Mouse (Mus musculus) kidney, embryonic 16.5 days (tissue): ENCODE results near the gene Gm45716. TPM values are rescaled to one million over a fixed set of nuclear protein-coding genes. Genes with fewer than 3 reads are reported as not detected.

Source experiments
- ATAC-seq: fragments of 200-750 bp; cut with Nextera tagmentation; 2 replicates; pipeline ENCODE4 v1.8.0; 2017; ENCODE audit warnings: moderate TSS enrichment; ENCODE audit not compliant: low FRiP score, low TSS enrichment
- H3K27ac ChIP-seq: fragments of 300-500 bp; sonication (generic); 2 replicates; pipeline ENCODE4 v1.5.1; 2014; ENCODE audit warnings: low read length
- H3K27me3 ChIP-seq: fragments of 300-500 bp; sonication (generic); 2 replicates; pipeline ENCODE4 v1.6.1; 2014; ENCODE audit warnings: low read length, control low read depth, mixed read lengths; ENCODE audit not compliant: insufficient read depth
- H3K36me3 ChIP-seq: fragments of 300-500 bp; sonication (generic); 2 replicates; pipeline ENCODE4 v1.6.1; 2014; ENCODE audit warnings: low read length, control low read depth, mixed read lengths; ENCODE audit not compliant: insufficient read depth
- H3K4me1 ChIP-seq: fragments of 300-500 bp; sonication (generic); 2 replicates; pipeline ENCODE4 v1.6.1; 2014; ENCODE audit warnings: low read length, control low read depth, mixed read lengths; ENCODE audit not compliant: insufficient read depth
- H3K4me2 ChIP-seq: fragments of 300-500 bp; sonication (generic); replicated peaks from 2 replicates; pipeline ENCODE4 v1.6.1; 2014; ENCODE audit warnings: low read depth, low read length
- H3K4me3 ChIP-seq: fragments of 300-500 bp; sonication (generic); 2 replicates; pipeline ENCODE4 v1.5.1; 2014; ENCODE audit warnings: mild to moderate bottlenecking, low read length
- H3K9ac ChIP-seq: fragments of 300-500 bp; sonication (generic); replicated peaks from 2 replicates; pipeline ENCODE4 v1.6.1; 2014; ENCODE audit warnings: low read length
- H3K9me3 ChIP-seq: fragments of 300-500 bp; sonication (generic); 2 replicates; pipeline ENCODE4 v1.6.1; 2016; ENCODE audit warnings: low read length, control low read depth
- WGBS: fragments of 180-500 bp; shearing (Covaris S2); extraction: QIAGEN DNeasy Blood & Tissue Kit; methylation state at CpG from one replicate; pipeline ENCODE4 v1.1.7; 2014; 5-methylcytosine and 5-hydroxymethylcytosine counted together
- polyA plus RNA-seq: library from polyadenylated mRNA; unstranded; fragments of >200 nt; fragmentation: Nextera tagmentation; extraction: Ambion mirVana; gene quantifications from 2 replicates; pipeline ENCODE4 v1.2.1, GENCODE M21; 2015

Gene Gm45716
- polyA plus RNA-seq, 1 experiment from 2014 or later = 6.7 TPM

- H3K27ac ChIP-seq = no peak overlapping the region
- WGBS = 57% methylated on average over 5 of the region's 5 CpGs
- no peaks in the 10 kb centered on the region for H3K9me3 ChIP-seq
- H3K9ac ChIP-seq = no peak overlapping the region
- no peaks in the 10 kb centered on the region for H3K4me1 ChIP-seq
- H3K4me3 ChIP-seq = no peak overlapping the region
- ATAC-seq = no peak
- H3K36me3 ChIP-seq = no peaks in the 10 kb centered on the region
- H3K4me2 ChIP-seq = no peak overlapping the region
- H3K27me3 ChIP-seq = no peaks in the 10 kb centered on the region
Measured at GRCm38 (mm10) chr11:90198048-90198447, 10.6 kb downstream of the Gm45716 start.

- no peak overlapping the region for H3K27ac ChIP-seq
- H3K4me1 ChIP-seq = no peaks in the 10 kb centered on the region
- H3K4me3 ChIP-seq = no peak overlapping the region
- H3K9me3 ChIP-seq = no peaks in the 10 kb centered on the region
- no peak overlapping the region for H3K4me2 ChIP-seq
- H3K9ac ChIP-seq = no peak overlapping the region
- no peaks in the 10 kb centered on the region for H3K27me3 ChIP-seq
- no peak for ATAC-seq
- H3K36me3 ChIP-seq = no peaks in the 10 kb centered on the region
- WGBS = 84% methylated on average over 2 of the region's 2 CpGs
Measured at GRCm38 (mm10) chr11:90200826-90201225, 13.3 kb downstream of the Gm45716 start.

GRCm38 (mm10) chr11:90214246-90214645, 26.8 kb downstream of the Gm45716 start:
- no peak overlapping the region for H3K4me3 ChIP-seq
- H3K4me1 ChIP-seq = no peaks in the 10 kb centered on the region
- WGBS = 85% methylated on average over 7 of the region's 7 CpGs
- H3K9ac ChIP-seq = no peak overlapping the region
- ATAC-seq = no peak
- H3K27me3 ChIP-seq = no peaks in the 10 kb centered on the region
- no peak overlapping the region for H3K4me2 ChIP-seq
- no peaks in the 10 kb centered on the region for H3K36me3 ChIP-seq
- H3K27ac ChIP-seq = no peak overlapping the region
- no peaks in the 10 kb centered on the region for H3K9me3 ChIP-seq

GRCm38 (mm10) chr11:90220022-90220645, 32.7 kb downstream of the Gm45716 start:
- H3K9ac ChIP-seq = no peak overlapping the region
- no peaks in the 10 kb centered on the region for H3K9me3 ChIP-seq
- no peak overlapping the region for H3K27ac ChIP-seq
- no peak overlapping the region for H3K4me3 ChIP-seq
- H3K4me2 ChIP-seq = no peak overlapping the region
- peaks cover 8% of the 10 kb centered on the region; the same call in 1 of the 2 replicates for H3K4me1 ChIP-seq
- ATAC-seq = no peak
- WGBS = 71% methylated on average over 6 of the region's 6 CpGs
- no peaks in the 10 kb centered on the region for H3K27me3 ChIP-seq
- no peaks in the 10 kb centered on the region for H3K36me3 ChIP-seq

GRCm38 (mm10) chr11:90220750-90221149, 33.3 kb downstream of the Gm45716 start:
- Histone ChIP-seq H3K36me3 (no peaks in the 10 kb centered on the region), H3K4me3 (no peak overlapping the region), H3K27me3 (no peaks in the 10 kb centered on the region), H3K4me1 (peaks cover 9% of the 10 kb centered on the region; the same call in 1 of the 2 replicates), H3K4me2 (no peak overlapping the region), H3K9me3 (no peaks in the 10 kb centered on the region), H3K27ac (0 out of 2 replicates have a peak overlapping the region, but pooled peaks have one; percentile 5), H3K9ac (no peak overlapping the region)
- 24% methylated on average over 2 of the region's 2 CpGs for WGBS
- no peak; the same call in 1 of the 2 replicates for ATAC-seq

GRCm38 (mm10) chr11:90224914-90225470, 37.5 kb downstream of the Gm45716 start:
- ATAC-seq = no peak
- Histone ChIP-seq H3K27ac (peak overlapping the region; percentile 25; the same call in 1 of the 2 replicates), H3K9me3 (no peaks in the 10 kb centered on the region), H3K9ac (no peak overlapping the region), H3K27me3 (no peaks in the 10 kb centered on the region), H3K4me3 (no peak overlapping the region), H3K4me1 (peaks cover 12% of the 10 kb centered on the region), H3K36me3 (no peaks in the 10 kb centered on the region), H3K4me2 (no peak overlapping the region)
- WGBS = 28% methylated on average over 11 of the region's 11 CpGs

- Histone ChIP-seq H3K27me3 (no peaks in the 10 kb centered on the region), H3K27ac (no peak overlapping the region), H3K4me2 (no peak overlapping the region), H3K4me1 (peaks cover 14% of the 10 kb centered on the region), H3K4me3 (no peak overlapping the region), H3K9me3 (no peaks in the 10 kb centered on the region), H3K9ac (no peak overlapping the region), H3K36me3 (no peaks in the 10 kb centered on the region)
- ATAC-seq = no peak
- 69% methylated on average over 12 of the region's 12 CpGs for WGBS
Measured at GRCm38 (mm10) chr11:90227000-90227922, 39.8 kb downstream of the Gm45716 start.

- ATAC-seq = no peak
- no peaks in the 10 kb centered on the region for H3K36me3 ChIP-seq
- H3K27ac ChIP-seq = no peak overlapping the region
- peaks cover 17% of the 10 kb centered on the region for H3K4me1 ChIP-seq
- no peak overlapping the region for H3K9ac ChIP-seq
- H3K4me2 ChIP-seq = no peak overlapping the region
- no peaks in the 10 kb centered on the region for H3K9me3 ChIP-seq
- WGBS = 88% methylated on average over 9 of the region's 9 CpGs
- H3K27me3 ChIP-seq = no peaks in the 10 kb centered on the region
- no peak overlapping the region for H3K4me3 ChIP-seq
Measured at GRCm38 (mm10) chr11:90228251-90228949, 40.9 kb downstream of the Gm45716 start.

GRCm38 (mm10) chr11:90229800-90230199, 42.3 kb downstream of the Gm45716 start:
- no peak overlapping the region for H3K9ac ChIP-seq
- H3K27ac ChIP-seq = peak overlapping the region; percentile 5; the same call in 1 of the 2 replicates
- H3K9me3 ChIP-seq = no peaks in the 10 kb centered on the region
- peaks cover 17% of the 10 kb centered on the region for H3K4me1 ChIP-seq
- H3K4me3 ChIP-seq = no peak overlapping the region
- H3K4me2 ChIP-seq = no peak overlapping the region
- no peaks in the 10 kb centered on the region for H3K36me3 ChIP-seq
- ATAC-seq = no peak
- H3K27me3 ChIP-seq = no peaks in the 10 kb centered on the region
